Mouse (Mus musculus) spleen, postnatal 4 days (tissue): ENCODE data around the gene Rab34.
A peak's percentile ranks its signal among the peaks of the same experiment; 100 is the strongest.

ENCODE experiments used
- DNase-seq, 2 experiments: peaks; one replicate each; pipeline ENCODE4 v3.0.0; 2022; ENCODE audit warnings: low spot score in 2 of 2

Rab34 gene

DNA sequence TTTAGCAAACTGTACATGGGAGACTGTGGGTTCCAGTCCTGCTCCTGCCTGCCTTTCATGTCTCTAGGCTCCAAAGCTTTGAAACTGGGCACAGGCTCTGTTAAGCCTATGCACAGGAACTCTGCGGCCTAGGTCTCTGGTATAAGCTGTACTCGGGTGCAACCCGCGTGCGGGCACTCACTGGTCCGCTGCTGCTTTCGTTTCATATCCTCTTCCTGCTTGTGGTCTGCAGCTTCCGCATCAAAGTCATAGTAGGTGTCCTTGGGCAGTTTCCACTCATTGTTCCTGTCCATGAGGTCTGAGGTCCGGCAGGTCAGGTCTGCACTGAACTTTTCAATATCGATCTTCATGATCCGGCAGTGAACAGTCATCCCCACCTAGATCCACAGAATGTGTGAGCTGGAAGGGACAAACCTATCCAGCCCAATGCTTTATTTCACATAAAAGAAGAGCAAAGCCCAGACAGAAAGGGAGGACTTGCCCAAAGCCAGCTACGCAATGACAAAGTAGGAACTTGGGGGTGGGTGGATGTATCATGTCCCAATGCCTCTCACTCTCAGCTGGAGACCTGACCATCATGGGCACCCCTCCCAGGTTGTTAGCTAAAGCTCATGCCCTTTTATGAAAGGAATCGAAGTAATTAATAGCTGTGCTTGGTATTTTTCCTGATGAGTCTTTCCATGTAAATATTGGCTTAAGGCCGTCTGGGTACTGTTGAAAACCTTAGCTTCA lies 25.0 kb downstream of the Rab34 start:
- peak; percentile 56 to 71 for DNase-seq

DNA sequence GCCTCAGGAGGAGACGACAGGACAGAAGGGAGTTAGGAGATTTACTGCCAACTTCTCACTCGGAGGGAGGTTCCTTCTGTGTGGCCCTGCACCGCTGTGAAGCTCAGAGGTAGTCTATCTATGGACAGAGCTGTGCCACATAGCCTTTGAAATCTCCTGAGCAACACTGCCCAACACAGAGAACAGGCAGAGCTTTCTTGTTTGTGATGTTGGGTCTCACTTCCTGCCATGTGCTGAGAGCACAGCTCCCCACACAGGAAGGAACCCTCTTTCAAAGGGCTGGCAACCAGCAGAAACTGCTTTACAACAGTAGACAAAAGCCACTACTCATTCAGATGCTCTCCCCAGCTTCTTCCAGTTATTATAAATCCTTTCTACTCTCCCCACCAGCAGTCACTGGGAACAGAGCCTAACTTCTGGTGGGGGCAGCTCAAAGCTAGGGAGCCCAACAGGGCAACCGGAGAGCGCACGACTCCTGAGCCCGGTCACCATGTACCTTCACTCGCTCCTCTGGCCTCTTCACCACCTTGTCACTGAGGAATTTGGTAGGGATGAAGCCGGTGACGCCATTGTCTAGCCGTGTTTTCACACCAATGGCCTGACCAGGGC lies 27.6 kb downstream of the Rab34 start:
- no peak for DNase-seq

DNA sequence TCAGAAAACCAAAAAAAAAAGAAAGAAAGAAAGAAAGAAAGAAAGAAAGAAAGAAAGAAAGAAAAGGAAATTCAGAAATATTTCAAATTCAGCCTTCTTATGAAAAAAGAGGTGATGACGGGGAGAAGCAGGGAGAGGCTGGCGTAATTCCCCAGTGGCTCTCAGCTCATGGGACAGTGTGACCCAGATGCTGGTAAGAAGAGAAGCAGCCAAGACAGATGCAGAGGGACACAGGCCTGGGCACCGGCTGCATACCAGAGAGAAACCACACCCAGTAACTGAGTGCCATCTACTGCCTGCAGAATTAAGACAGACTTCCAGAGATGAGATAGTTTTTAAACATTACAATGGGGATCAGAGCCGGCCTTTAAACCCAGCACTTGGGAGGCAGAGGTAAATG lies 35.4 kb downstream of the Rab34 start:
- no peak for DNase-seq

DNA sequence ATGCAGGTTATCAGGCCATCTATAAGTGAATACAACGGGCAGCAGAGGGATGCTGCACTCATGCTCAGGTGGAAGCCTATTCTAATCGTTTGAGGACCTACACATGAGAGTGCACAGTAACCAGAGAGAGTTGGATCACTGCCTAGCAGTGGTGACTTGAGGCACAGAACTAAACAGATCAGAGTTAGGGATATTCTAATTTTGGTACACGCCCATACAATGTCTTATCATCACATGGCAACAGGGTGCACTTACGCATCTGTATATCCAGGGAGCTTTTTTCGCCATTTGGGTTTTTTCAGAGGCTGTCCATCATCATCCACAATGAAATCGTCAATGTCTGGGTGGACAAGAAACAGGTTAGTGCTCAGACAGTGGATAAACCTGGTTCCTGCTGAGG lies 43.3 kb downstream of the Rab34 start:
- DNase-seq = no peak

DNA sequence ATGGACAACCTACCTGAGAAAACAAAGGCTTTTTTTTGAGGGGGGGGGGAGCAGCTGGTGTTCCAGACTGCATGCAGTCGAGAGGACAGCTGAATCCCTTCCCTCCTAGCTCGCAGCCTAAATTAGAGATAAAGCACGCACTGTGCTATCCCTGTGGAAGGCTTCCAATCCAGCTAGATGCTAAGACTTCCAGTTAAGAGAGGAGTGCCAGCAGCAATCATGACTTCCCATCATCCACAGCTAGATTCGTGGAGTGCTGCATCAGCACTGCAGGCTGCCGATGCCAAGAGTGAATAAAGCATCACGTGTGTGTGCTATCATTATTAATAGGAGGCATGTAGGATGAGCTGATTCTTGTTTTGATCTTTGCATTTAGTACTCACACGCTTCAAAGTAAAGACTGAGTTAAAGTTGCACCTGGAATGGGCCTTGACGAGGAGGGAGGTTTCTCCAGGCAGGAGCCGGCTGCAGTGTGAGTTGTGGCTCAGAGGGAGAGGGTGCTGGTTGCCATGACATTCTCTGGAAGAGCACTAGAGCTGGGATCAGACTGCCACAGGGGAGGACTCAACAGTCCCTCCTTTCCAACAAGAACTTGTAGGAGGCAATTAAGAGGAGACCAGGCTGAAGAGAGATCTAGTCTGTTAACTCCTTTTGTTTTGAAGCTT lies 52.1 kb downstream of the Rab34 start:
- DNase-seq = no peak
